Mouse (Mus musculus) thymus, postnatal 0 days (tissue): Measurements from ENCODE around the gene Polr1b. TPM values are rescaled to one million over a fixed set of nuclear protein-coding genes. Genes with fewer than 3 reads are reported as not detected.

Experiments
- DNase-seq: peaks from one replicate; pipeline ENCODE4 v3.0.0-alpha.2; 2015; ENCODE audit warnings: low spot score
- polyA plus RNA-seq: library from polyadenylated mRNA; unstranded; fragments of >200 nt; fragmentation: Nextera tagmentation; extraction: Ambion mirVana; gene quantifications from 2 replicates; pipeline ENCODE4 v1.2.1, GENCODE M21; 2015

Polr1b gene
- 19.4 TPM in 2 replicates for polyA plus RNA-seq

DNA sequence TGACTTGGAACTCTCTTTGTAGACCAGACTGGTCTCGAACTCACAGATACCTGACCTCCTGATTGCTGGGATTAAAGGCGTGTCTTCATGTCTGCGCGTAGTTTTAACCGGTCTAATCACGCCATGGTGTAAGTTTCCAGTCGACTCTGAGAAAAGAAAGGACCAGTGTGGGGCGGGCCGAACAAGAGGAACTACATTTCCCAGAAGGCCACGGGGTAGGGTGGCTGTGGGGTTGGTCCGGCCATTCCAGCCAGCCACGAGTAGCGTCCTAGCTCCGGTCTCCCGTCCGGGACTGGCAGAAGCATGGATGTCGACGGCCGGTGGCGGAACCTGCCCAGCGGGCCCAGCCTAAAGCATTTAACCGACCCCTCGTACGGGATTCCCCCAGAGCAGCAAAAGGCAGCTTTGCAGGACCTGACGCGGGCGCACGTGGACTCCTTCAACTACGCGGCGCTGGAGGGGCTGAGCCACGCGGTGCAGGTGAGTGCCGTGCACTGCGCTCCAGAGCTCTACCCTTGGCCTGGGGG is at the start of gene Polr1b:
Gene Polr1b, plus strand, starts transcription at position 212 of the 527 bp plus-strand sequence.
- peak; percentile 84 for DNase-seq

DNA sequence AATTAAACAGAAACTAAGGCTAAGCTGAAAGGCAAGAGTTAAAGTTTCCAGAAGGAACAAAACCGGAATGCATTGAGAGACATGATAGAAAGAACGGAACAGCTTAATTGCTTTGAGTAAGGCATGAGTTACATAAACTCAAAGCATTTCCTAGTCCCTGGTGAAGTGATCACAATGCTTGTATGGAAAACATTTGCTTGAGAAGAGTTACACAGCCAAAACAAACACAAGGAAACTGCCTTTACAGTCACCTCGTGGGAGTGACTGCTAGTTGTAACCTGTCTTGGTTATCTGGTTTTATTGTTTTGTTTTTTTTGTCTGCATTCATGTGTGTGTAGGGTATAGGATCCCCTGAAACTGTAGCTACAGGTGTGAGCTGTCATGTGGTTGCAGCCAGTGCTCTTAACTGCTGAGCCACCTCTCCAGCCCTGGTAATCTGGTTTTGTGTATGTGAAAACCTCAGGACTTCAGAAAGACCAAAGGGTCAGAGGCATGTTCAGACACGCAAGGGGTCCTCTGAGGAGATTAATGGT is 48.3 kb upstream of the Polr1b start:
- no peak for DNase-seq

DNA sequence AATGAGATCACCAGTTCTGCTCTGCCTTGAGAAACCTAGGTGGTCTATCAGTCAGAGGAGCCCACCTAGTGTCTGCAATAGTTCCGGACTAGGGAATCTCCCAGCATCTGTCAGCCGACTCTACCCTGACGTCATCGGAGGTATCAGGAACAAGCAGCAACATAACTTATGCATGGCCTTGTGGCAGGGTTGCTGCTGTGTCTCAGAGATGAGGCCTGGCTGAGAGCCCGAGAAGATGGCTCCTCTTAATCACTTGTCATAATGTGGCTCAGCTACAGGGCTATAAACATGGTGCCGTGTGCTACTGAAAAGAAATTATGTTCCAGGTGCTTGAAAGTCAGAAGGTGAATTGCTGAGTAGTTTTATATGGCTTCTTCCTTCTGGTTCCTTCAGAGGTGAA is 45.1 kb upstream of the Polr1b start:
- no peak for DNase-seq

DNA sequence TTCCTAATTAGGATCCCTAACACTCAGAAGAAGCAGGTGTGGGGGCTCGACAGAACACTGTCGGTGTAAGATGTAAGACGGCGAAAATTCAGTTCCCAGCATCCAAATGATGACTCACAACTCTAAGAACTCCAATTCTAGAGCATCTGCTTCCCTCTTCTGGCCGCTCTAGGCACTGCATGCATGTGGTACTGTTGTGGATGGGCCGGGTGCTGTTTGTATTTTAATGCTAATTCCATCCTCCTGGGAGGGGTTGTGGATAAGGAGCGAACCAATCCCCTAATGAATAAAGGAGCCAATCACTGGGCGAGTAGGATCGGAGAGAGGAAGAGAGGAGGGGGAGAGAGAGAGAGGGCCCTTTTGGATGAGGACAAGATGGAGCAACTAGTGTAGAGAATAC is 44.2 kb upstream of the Polr1b start:
- DNase-seq: peak; percentile 37

DNA sequence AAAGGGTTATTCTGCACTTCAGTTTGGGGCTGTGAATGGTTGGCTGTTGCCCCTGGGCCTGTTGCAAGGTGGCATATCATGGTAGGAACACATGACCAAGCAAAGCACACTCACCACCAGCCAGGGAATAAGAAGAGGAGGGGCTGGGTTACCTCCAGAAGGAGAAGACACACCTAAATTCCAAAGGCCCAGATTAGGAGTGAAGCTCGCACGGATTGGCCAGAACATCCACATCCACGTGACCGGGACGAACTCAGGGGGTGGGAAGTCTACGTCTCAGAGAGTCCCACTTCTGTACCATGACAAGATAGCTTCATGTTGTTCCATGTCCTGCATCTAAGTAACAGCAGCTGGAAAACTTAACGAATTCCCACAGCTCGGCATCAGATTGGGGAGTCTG is 43.5 kb upstream of the Polr1b start:
- DNase-seq: no peak

DNA sequence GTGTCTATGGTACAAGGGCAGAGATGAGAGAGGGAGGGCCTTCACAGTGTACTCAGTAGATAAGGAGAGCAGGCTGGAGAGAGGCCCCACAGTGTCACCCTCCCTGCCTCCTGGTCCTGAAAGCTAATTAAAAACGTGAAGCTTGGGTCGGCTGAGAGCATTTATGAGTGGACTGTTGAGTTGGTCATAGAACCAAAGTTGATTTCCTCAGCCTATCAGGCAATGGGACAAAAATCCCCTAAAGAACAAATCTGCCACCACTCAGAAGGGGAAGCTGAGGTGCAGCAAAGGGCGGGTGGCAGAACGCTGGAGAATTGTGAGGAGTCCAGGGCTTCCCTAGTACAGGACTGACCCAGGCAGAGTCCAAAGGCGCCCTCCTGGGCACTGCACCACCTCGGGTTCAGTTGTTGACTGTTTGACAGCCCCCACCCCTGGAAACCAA is 42.9 kb upstream of the Polr1b start:
- no peak for DNase-seq

DNA sequence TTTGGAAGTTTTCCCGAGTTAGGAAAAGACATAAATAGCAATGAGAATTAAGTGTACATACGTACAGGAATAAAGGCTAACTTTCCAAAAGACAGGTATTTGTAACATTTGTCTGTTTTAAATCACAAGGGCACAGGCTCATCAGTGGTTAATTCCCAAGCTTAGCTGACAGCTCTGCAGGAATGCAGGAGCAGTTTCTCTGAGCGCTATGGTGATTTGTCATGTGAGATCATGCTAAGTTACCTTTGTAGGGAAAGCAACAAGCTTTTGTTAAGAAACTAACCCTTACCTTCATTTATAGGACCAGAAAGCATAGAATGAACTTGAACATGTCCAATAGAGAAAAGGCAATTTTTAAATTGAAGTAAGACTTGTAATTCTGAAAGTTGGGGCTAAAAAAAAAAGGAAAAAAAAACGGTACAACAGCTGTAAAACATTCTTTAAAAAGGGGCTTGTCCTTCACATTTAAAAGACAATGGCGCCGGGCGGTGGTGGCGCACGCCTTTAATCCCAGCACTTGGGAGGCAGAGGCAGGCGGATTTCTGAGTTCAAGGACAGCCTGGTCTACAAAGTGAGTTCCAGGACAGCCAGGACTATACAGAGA is 39.2 kb upstream of the Polr1b start:
- DNase-seq: no peak

DNA sequence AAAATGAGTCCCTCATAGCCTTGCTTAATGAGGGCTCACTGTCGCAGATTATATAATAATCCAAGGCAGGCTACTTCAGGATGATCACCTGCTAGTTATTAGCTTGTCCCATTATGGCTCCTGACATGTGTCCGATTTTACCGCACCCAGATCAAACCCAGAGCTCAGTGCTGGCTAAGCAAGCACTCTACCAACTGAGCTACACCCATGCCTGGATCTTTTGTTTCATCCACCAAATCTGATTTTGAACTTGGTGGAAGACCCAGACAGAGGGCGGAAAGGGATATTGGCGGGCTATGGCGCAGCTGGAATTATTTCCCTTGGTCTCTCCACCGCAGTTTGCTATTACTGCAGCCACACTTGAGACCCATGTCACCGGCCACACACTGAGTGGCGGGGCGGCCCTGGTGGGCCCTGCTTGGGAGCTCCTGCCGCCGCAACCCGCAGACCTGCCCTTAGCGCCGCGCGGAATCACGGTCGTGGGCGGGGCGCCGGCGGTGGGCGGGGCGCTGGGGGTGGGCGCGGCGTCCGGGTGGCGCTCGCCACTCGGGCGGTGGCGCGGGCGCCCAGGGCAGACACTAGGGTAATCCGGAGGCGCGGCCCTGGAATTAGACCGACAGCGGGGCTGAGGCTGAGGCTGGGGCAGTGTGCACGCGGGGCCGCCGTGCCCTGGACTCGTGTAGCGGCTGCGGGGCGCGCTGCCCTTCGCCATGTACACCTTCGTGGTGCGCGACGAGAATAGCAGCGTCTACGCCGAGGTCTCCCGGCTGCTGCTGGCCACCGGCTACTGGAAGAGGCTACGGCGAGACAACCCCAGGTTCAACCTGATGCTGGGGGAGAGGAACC is 35.1 kb upstream of the Polr1b start, which contains the start of gene Ttl:
Gene Ttl, plus strand, starts transcription at position 506 of the 846 bp plus-strand sequence.
- DNase-seq: peak; percentile 76

DNA sequence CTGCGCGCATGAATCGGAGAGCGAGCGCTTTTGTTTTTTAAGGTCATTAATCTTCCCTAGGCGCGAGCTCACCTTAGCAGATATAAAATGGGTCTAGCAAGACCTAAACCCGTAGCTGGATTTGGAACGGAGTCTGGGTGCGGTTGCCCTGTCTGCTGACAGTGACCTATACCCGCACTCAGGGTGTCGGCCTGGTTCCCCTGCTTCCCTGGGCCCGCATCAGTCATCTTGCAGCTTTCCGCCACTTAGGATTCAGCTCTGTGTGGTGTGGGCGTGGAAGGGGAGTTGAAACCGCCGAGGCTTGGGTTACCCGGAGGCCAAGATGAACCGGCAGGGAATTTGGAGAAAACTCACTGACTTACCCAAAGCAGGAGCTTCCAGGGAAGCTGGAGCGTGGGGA is 34.5 kb upstream of the Polr1b start:
- DNase-seq: peak; percentile 47

DNA sequence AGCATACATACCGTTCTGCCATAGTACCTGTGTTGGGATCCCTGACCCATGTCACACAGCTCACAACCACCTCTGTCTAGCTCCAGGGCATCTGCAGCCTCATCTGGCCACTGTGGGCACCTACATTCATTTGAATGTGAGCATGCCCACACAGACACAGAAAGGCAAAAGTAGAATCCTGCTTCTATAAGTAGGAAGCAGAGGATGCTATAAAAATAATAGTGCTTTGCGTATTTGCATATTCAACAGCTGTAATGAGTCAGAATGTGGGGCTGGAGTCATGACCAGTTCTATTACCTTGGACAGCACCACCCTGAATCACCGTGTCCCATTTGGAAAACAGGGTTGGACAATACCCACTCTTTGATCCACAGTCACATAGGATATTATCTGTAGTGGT is 30.5 kb upstream of the Polr1b start:
- no peak for DNase-seq

DNA sequence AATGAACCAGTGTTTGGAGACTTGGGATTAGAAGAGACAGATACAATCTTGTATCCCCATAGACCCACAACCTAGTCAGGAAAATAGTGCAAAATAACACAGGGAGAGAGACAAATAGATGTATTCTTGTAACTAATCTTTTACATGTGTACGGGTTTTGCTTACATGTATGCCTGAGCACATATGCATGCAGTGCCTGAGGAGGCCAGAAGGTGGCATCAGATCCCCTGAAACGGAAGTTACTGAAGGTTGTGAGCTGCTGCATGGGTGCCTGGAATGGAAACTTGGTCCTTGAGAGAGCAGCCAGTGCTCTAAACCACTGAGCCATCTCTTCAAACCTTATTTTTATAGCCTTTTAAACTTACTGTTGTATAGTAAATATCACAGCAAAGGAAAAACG is 22.5 kb upstream of the Polr1b start:
- DNase-seq: peak; percentile 27

DNA sequence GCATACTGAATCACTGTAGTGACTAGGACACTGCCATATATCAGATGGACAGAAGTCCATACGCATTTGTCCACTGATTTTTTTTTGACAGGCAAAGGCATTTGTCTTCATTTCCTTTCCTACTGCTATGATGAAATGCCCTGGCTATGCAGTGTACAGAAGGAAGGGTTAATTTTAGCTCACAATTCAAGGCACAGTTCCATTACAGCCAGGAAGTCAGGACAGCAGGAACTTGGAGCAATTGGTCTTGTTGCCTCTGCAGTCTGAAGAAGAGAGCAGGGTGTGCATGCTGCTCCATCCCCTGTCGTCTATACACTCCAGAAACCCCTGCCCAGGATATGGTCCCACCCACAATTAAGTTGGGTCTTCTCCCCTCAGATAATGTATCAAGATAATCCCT is 21.6 kb upstream of the Polr1b start:
- no peak for DNase-seq

DNA sequence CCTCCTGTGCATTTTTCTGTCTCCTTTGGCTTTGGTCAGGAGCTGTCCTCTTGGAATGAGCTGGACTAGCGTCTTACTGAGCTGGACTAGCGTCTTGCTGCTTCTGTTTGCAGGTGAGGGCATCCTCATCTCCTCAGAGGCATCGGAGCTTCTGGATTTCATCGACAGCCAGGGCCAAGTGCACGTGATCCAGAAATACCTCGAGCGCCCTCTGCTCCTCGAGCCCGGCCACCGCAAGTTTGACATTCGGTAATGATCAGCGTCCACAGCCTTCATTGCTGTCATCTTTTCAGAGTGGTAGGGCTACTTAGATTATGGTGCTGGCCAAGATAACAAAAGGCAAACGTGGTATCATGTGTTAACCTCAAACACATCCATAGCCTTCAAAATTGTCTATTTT is 19.7 kb upstream of the Polr1b start:
- DNase-seq: no peak

DNA sequence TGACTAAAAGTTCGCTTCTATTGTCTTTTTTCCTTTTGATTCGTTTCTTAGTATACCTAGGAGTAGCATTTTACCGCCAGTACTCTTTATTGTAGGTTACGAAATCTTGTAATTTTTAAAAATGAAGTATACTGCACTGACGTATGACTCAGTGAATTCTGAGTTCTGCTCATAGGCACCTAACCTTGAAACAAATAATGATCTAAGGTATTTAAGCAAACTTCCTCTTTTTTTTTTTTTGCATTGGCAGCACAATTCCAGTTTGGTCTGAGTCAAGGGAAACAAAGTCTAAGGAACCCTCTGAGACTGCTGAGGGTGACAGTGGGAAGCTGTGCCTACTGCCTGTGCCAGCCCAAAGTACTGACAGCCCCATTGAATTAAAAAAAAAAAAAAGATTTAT is 17.3 kb upstream of the Polr1b start:
- DNase-seq: no peak

DNA sequence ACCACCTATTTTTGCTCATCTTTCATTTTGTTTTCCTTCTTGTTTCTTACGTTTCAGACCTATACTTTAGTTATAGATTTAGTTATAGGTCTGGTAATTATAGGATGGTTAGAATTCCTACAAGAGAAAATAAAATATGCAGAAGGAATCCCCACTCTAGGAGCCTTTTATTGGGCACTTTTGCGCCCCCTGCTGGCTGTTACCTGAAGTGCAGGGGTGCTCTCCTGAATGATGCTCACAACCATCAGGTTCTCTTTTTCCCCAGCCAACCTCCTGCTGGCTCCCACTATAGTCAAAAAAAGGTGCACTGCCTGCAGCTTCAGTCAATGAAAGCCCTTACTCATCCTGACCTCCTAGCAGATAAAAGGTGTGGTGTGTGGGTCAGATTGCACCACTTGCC is 15.8 kb upstream of the Polr1b start:
- DNase-seq: peak; percentile 46

DNA sequence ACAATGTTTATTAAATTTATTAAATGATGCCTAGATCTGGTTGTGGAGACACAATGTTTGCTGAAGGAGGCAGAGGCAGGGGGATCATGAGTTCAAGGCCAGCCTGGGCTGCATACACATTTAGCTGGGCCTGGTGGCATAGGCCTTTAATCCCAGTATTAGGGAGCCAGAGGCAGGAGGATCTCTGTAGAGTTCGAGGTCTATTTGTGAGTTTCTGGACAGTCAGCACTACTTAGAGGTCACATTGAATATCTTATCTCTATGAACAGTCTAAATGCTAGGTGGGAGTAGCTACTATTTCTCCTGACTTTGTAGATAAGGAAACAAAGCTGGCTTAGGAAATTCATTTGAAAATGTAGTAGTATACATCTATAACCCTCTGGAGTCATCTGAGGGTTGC is 13.3 kb upstream of the Polr1b start:
- DNase-seq: no peak

DNA sequence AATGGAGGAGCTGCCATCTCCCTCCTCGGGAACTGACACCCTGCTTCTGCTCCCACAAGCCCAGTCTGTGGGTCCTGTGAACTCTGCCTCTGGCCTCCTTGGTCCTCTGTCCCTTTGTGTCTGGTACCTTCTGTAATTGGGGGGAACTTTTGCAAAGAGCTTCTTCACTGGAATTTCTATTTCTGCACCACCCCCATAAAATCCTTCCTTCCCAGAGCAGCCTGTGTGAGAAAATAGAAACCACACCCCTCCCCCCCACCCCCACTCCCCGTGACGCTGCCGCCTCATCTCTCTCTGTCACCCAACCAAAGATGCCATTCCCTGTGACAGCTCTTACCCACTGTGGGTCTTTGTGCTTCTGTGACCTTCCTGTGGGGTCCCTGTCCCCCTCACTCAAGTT is 10.4 kb upstream of the Polr1b start:
- no peak for DNase-seq

DNA sequence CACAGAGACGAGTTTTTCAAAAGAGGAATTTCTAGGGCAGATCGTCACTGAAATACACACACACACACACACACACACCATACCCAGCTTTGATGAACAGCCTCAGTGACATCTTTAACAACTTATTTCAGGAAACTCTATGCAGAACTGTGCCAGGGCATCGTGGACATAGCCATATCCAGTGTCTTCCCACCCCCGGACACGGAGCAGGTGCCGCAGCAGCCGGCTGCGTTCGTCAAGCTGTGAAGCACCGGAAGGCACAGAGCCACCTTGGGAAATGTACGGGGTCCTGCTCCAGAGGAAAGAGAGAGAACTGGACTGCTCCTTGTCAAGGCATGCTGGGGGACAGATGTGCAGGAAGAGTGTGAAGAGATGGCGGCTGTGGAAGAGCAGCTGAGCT is 8.0 kb upstream of the Polr1b start:
- no peak for DNase-seq

DNA sequence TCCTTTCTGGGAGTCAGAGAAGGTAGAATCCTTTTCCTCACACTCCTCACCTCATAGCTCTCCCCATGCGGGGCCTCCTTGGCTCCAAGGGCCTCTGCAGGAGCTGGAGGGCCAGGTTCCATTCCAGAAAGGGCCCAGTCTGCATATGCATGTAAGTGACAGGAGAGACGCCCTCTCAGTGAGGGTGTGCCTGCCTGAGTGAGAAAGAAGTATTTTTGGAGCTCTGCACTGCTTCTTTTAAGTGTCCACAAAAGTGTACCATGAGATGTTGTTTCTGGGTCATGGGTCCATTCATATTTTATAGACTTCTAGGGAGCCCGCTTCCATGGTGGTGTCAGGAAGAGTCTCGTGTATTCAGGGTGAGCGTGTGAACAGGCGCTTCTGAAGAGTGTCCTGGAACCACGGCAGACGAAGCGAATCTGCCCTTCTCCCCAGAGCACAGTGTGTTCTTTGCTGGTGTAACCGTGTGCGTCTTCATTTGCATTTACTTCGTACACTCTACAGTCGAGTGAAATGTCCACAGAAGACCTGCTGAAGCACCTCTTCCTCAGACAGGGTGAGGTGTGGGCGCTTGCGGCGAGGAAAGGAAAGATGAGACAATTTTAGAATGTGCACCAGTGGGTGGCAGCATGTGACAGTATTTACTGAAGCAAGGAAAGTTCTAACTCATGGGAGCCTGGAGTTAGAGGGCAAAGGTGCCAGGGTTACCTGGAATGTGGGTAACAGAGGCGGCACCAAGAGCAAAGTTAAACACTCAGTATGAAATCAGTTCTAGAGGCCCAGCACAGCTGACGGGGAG is 6.7 kb upstream of the Polr1b start:
- DNase-seq: no peak

DNA sequence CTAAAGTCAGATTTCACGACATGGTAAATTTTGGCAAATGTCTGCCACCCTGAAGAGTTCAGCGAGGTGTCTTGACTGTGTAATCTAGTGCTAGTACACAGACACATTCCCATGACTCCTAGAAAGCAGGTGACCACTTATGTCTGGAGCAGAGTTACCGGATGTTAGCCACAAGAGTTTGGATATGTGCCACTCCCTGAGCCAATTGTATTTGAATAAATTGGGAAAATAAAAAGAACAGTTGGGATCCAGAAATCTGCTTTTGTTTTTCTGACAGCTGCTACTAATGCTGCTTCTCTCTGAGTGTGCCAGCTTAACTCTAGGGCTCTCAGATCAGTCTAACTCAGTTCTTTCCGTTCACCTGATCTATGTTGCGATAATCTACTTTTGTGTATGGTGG is 12.1 kb downstream of the Polr1b start:
- no peak for DNase-seq

DNA sequence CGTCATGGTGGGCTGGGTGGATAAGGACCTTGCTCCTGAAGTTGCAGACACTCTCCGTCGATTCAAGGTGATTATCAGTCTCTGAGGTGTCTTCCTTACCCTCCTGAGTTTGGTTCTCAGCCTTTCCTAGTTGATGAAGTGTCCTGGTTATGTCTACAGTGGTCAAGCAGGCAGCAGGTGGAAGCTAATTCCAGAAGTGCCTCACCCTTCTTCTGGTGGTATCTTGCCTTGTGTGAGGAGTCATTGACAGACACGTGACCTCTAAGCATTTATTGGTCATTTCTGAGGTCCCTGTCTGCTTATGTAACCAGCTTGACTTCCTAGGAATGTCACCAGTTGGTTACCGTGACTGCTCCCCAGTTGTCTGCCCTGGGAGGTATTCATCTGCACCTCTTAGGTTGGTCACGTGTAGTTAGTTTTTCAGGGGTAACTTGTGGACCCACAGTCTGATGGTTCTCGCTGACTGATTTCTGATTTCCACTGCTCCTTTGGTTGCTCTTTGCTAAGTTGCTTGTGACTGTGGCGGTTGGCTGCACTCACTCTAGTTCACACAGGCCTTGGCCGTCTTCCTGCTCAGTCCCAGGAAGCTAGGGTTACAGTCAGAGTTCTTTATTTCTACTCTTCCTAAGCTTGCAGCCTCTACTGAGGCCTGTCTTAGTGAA is 15.0 kb downstream of the Polr1b start:
- no peak for DNase-seq
